ENCODE assay signal across 9 mouse cellular contexts in the genomic region with DNA sequence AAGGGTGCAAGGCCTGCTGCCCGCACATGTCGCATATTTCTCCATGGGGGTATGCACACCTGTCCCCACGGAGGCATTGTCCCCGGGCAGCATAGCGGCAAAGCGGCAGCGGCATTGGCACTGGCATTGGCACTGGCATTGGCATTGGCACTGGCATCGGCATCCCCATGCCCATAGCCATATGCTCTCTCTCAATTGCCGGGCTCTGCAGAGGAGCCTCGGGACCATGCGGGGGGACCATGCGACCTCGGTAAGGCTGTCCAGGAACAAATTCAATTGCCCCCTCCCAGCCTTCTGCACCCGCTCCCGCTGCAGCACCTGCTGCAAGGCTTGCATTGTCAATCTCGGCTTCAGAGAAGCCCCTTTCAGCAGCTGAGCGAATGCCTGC. TPM values are rescaled to one million over a fixed set of nuclear protein-coding genes. Genes with fewer than 3 reads are reported as not detected.
DNase-seq lines count a peak whose midpoint lies in the region; ATAC-seq lines count a peak whose summit lies in the region.
"Had no signal": no experiment of that assay in that cellular context is flagged by ENCODE, and none has a peak within 500 bp of the region (broad histone marks: within the 10 kb centered on the region; RNA-seq: fewer than 3 reads in every experiment).

No protein-coding gene starts in this region.

- WGBS in heart, embryonic 13.5 days: 56% methylated on average over 17 of the region's 17 CpGs
- WGBS in hindbrain, embryonic 10.5 days: 50% methylated on average over 17 of the region's 17 CpGs
- 66% methylated on average over 16 of the region's 17 CpGs for WGBS in macrophage (ENCODE audit: missing documents)

- H3K9ac ChIP-seq in heart, embryonic 13.5 days: peak overlapping the region; percentile 85

- H3K4me2 ChIP-seq in heart, embryonic 13.5 days: peak overlapping the region; percentile 74

- intact Hi-C loops in heart, postnatal 10 days (cut with DNase I): no loop called here
- intact Hi-C loops in left cerebral cortex, postnatal 4 days (cut with DNase I): no loop called here

- peaks cover 5% of the 10 kb centered on the region; the same call in 1 of the 2 replicates for H3K9me3 ChIP-seq in heart, embryonic 13.5 days
- H3K9me3 ChIP-seq in hindbrain, embryonic 10.5 days: peaks cover 20% of the 10 kb centered on the region

- no peak for ATAC-seq in heart, embryonic 13.5 days (ENCODE audit: extremely low read depth, insufficient number of reproducible peaks, low FRiP score, low TSS enrichment)

- 0 out of 2 replicates have a peak, but pooled peaks cover 11% of the 10 kb centered on the region for H3K4me1 ChIP-seq in heart, embryonic 13.5 days
- H3K4me1 ChIP-seq in hindbrain, embryonic 10.5 days (replicated peaks): 0 out of 2 replicates have a peak, but pooled peaks cover 1% of the 10 kb centered on the region

- no peak overlapping the region for H3K27ac ChIP-seq in heart, embryonic 13.5 days (replicated peaks)
- peak overlapping the region; percentile 95 for H3K27ac ChIP-seq in hindbrain, embryonic 10.5 days
- H3K27ac ChIP-seq in macrophage: no peak overlapping the region

- H3K79me2 ChIP-seq in macrophage (ENCODE audit: inconsistent target): no peaks in the 10 kb centered on the region

- H3K4me3 ChIP-seq in heart, embryonic 13.5 days: peak overlapping the region; percentile 72
- peak overlapping the region; percentile 68 for H3K4me3 ChIP-seq in hindbrain, embryonic 10.5 days
- H3K4me3 ChIP-seq in macrophage (ENCODE audit: inconsistent target): peak overlapping the region; percentile 23; the same call in 1 of the 2 replicates

- no peak for DNase-seq in heart, postnatal 10 days
- peak; percentile 12 for DNase-seq in brain, adult 2 months (ENCODE audit: low read depth, low spot score)
- DNase-seq in hindbrain, embryonic 10.5 days (ENCODE audit: low spot score): no peak
- no peak for DNase-seq in ovary, adult 18-20 months (ENCODE audit: low spot score)
- no peak for DNase-seq in left cerebral cortex, postnatal 4 days
- DNase-seq in kidney, adult 9 months: no peak

- H3K36me3 ChIP-seq in heart, embryonic 13.5 days: no peaks in the 10 kb centered on the region
- H3K36me3 ChIP-seq in hindbrain, embryonic 10.5 days: no peaks in the 10 kb centered on the region
- H3K36me3 ChIP-seq in macrophage (ENCODE audit: inconsistent target): no peaks in the 10 kb centered on the region

- peaks cover 10% of the 10 kb centered on the region; the same call in 1 of the 2 replicates for H3K27me3 ChIP-seq in heart, embryonic 13.5 days (replicated peaks)
- H3K27me3 ChIP-seq in hindbrain, embryonic 10.5 days (ENCODE audit: insufficient read depth, poor library complexity, severe bottlenecking): no peaks in the 10 kb centered on the region

RNA-seq across cellular contexts. Expression of gene Mkrn3, which starts 0.8 kb away (rescaled TPM):
- 2.6 and 3.0 TPM in 2 replicates for polyA plus RNA-seq in heart, embryonic 13.5 days (2015; fragmentation: Nextera tagmentation; extraction: Ambion mirVana)
- 1 to 10 TPM in 1 of 2 experiments, under 1 TPM in 1; 0.92 to 1.0 TPM for total RNA-seq in heart, postnatal 10 days (2021)
- polyA plus RNA-seq in hindbrain, embryonic 10.5 days (2016; fragmentation: Nextera tagmentation; extraction: Ambion mirVana): 15.4 and 15.5 TPM in 2 replicates
- 1 to 10 TPM in 4 of 26 experiments, under 1 TPM in 11, not detected in 11; 0.29 to 1.4 (median 0.67) TPM for total RNA-seq in macrophage (2018; cell fraction: chromatin; rRNA removed)
- total RNA-seq in macrophage (2018; cell fraction: cytosol; rRNA removed): under 1 TPM in 16 of 26 experiments, not detected in 10; 0.05 to 0.24 (median 0.09) TPM
- 1 to 10 TPM in 8 of 26 experiments, under 1 TPM in 8, not detected in 10; 0.18 to 1.8 (median 1.0) TPM for total RNA-seq in macrophage (2018; cell fraction: nucleus; rRNA removed)
- polyA plus RNA-seq in macrophage (2018): 0.08 to 0.21 TPM (median 0.09 TPM) in 3 replicates
- 10 to 100 TPM; 17.9 to 19.8 TPM for total RNA-seq in left cerebral cortex, postnatal 4 days (2021)

RNA-seq across cellular contexts. Expression of gene Magel2, which starts 42.3 kb away (rescaled TPM):
- polyA plus RNA-seq in heart, embryonic 13.5 days (2015; fragmentation: Nextera tagmentation; extraction: Ambion mirVana): 0.34 and 0.57 TPM in 2 replicates
- total RNA-seq in heart, postnatal 10 days (2021): under 1 TPM; 0.14 to 0.15 TPM
- 5.5 and 11.8 TPM in 2 replicates for polyA plus RNA-seq in hindbrain, embryonic 10.5 days (2016; fragmentation: Nextera tagmentation; extraction: Ambion mirVana)
- not detected for total RNA-seq in macrophage (2018; cell fraction: chromatin; rRNA removed)
- total RNA-seq in macrophage (2018; cell fraction: cytosol; rRNA removed): not detected
- not detected for total RNA-seq in macrophage (2018; cell fraction: nucleus; rRNA removed)
- polyA plus RNA-seq in macrophage (2018): not detected in 3 replicates
- total RNA-seq in left cerebral cortex, postnatal 4 days (2021): 10 to 100 TPM in 1 of 2 experiments, 1 to 10 TPM in 1; 6.7 to 12.1 TPM
- total RNA-seq: hematopoietic stem cell, adult 5-6 weeks had no signal

RNA-seq across cellular contexts. Expression of gene Peg12, which starts 45.2 kb away (rescaled TPM):
- 9.9 and 10.7 TPM in 2 replicates for polyA plus RNA-seq in heart, embryonic 13.5 days (2015; fragmentation: Nextera tagmentation; extraction: Ambion mirVana)
- total RNA-seq in heart, postnatal 10 days (2021): 1 to 10 TPM; 4.5 to 4.7 TPM
- 81.5 and 99.4 TPM in 2 replicates for polyA plus RNA-seq in hindbrain, embryonic 10.5 days (2016; fragmentation: Nextera tagmentation; extraction: Ambion mirVana)
- total RNA-seq in macrophage (2018; cell fraction: chromatin; rRNA removed): under 1 TPM in 3 of 26 experiments, not detected in 23; 0.29 to 0.79 (median 0.53) TPM
- total RNA-seq in macrophage (2018; cell fraction: cytosol; rRNA removed): under 1 TPM; 0.10 to 0.58 (median 0.32) TPM
- under 1 TPM in 13 of 26 experiments, not detected in 13; 0.17 to 0.79 (median 0.27) TPM for total RNA-seq in macrophage (2018; cell fraction: nucleus; rRNA removed)
- 0.15 to 0.44 TPM (median 0.26 TPM) in 3 replicates for polyA plus RNA-seq in macrophage (2018)
- total RNA-seq in left cerebral cortex, postnatal 4 days (2021): 1 to 10 TPM; 1.5 to 2.5 TPM
